Mouse (Mus musculus): ENCODE results near the gene Mfsd13b.

Mfsd13b gene

GRCm38 (mm10) chr7:121035161-121035721 lies 52.9 kb downstream of the Mfsd13b start:
- intact Hi-C loops (cut with DNase I): loop anchor here (10.0 kb wide), 1 partner anchor 190 kb away; the partner anchor contains the start of gene Eef2k

GRCm38 (mm10) chr7:121040595-121040994 lies 58.3 kb downstream of the Mfsd13b start:
- intact Hi-C loops (cut with DNase I): no loop called here

GRCm38 (mm10) chr7:121041989-121042388 lies 59.7 kb downstream of the Mfsd13b start:
- intact Hi-C loops (cut with DNase I): no loop called here

GRCm38 (mm10) chr7:121043004-121043403 lies 60.7 kb downstream of the Mfsd13b start:
- intact Hi-C loops (cut with DNase I): no loop called here

GRCm38 (mm10) chr7:121043510-121043909 lies 61.2 kb downstream of the Mfsd13b start:
- intact Hi-C loops (cut with DNase I): no loop called here

- intact Hi-C loops (cut with DNase I): no loop called here
These were observed 61.9 kb downstream of the Mfsd13b start for GRCm38 (mm10) chr7:121044251-121044650.

GRCm38 (mm10) chr7:121045671-121046453 lies 63.6 kb downstream of the Mfsd13b start:
- intact Hi-C loops (cut with DNase I): no loop called here

- intact Hi-C loops (cut with DNase I): no loop called here
These were observed 65.3 kb downstream of the Mfsd13b start for GRCm38 (mm10) chr7:121047624-121048023.

GRCm38 (mm10) chr7:121053071-121053470 lies 70.8 kb downstream of the Mfsd13b start:
- intact Hi-C loops (cut with DNase I): no loop called here

GRCm38 (mm10) chr7:121059477-121060218 lies 77.3 kb downstream of the Mfsd13b start:
- intact Hi-C loops (cut with DNase I): loop anchor here (5.0 to 10.0 kb wide), 2 partner anchors 37 to 225 kb away; no protein-coding TSS in a partner anchor

- intact Hi-C loops (cut with DNase I): loop anchor here (2.0 to 10.0 kb wide), 3 partner anchors 42 to 230 kb away; no protein-coding TSS in a partner anchor
These were observed 82.0 kb downstream of the Mfsd13b start for GRCm38 (mm10) chr7:121064309-121064708.

All from adrenal gland (tissue).